Comparison of ENCODE assay signal across 8 mouse cellular contexts in the genomic region with DNA sequence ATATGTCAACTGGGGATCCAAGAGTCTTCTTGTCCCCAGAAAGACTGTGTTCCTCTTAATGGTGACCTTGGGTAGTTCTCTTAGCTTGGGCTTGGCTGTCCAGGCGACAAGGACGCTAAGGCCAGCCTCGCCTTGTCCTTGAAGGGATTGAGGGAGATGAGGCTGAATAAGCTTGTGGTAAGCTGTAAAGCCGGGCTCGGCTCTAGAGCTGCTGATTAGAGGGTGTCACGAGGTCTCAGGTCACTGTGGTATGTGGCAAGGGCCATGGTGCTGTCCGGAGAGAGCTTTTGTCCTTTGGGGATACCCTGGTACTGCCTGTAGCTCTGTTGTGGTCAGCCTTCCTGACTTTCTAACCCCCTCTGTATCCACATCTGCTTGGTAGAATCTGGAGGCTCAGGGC. TPM values are rescaled to one million over a fixed set of nuclear protein-coding genes. Genes with fewer than 3 reads are reported as not detected.
DNase-seq lines count a peak whose midpoint lies in the region; ATAC-seq and TF ChIP-seq lines count a peak whose summit lies in the region.

No protein-coding gene starts in this region.

- no peak for TF ChIP-seq POLR2A in cerebellum, adult 2 months (IDR thresholded peaks at IDR 0.05; ENCODE audit: borderline replicate concordance, insufficient read depth, low read length)

- H3K9me3 ChIP-seq in embryonic facial prominence, embryonic 10.5 days = no peaks in the 10 kb centered on the region
- no peaks in the 10 kb centered on the region for H3K9me3 ChIP-seq in hindbrain, embryonic 15.5 days
- H3K9me3 ChIP-seq in midbrain, embryonic 11.5 days (ENCODE audit: control insufficient read depth, low read length) = no peaks in the 10 kb centered on the region

- TF ChIP-seq CTCF in cerebellum, adult 2 months (IDR thresholded peaks at IDR 0.05; ENCODE audit: borderline replicate concordance, insufficient read depth, low read depth, low read length) = no peak

- no peak overlapping the region for H3K27ac ChIP-seq in cerebellum, adult 2 months (ENCODE audit: insufficient read depth, low read length)
- H3K27ac ChIP-seq in embryonic facial prominence, embryonic 10.5 days (replicated peaks) = 0 out of 2 replicates have a peak overlapping the region, but pooled peaks have one; percentile 35
- H3K27ac ChIP-seq in hindbrain, embryonic 15.5 days (replicated peaks) = peak overlapping the region; percentile 92
- H3K27ac ChIP-seq in midbrain, embryonic 11.5 days (ENCODE audit: low read depth, low read length) = no peak overlapping the region

- H3K4me3 ChIP-seq in cerebellum, adult 2 months (replicated peaks; ENCODE audit: insufficient read depth, low read depth, low read length) = peak overlapping the region; percentile 38
- peak overlapping the region; percentile 85 for H3K4me3 ChIP-seq in embryonic facial prominence, embryonic 10.5 days
- peak overlapping the region; percentile 64 for H3K4me3 ChIP-seq in hindbrain, embryonic 15.5 days
- peak overlapping the region; percentile 85; the same call in 1 of the 2 replicates for H3K4me3 ChIP-seq in midbrain, embryonic 11.5 days (ENCODE audit: low read depth, low read length)

- no peak for DNase-seq in cerebellum, adult 2 months
- DNase-seq in cerebellum, adult 9-11 months = no peak
- no peak for DNase-seq in embryonic facial prominence, embryonic 10.5 days (ENCODE audit: low spot score)
- DNase-seq in midbrain, embryonic 11.5 days (ENCODE audit: low spot score, missing footprints) = no peak
- DNase-seq in layer of hippocampus, adult 11-12 months (ENCODE audit: low spot score) = no peak
- no peak for DNase-seq in urinary bladder, postnatal 14 days (ENCODE audit: low spot score)

- H3K27me3 ChIP-seq in cerebellum, adult 2 months (ENCODE audit: control insufficient read depth, insufficient read depth, low read length) = no peaks in the 10 kb centered on the region
- no peaks in the 10 kb centered on the region for H3K27me3 ChIP-seq in embryonic facial prominence, embryonic 10.5 days (replicated peaks; ENCODE audit: low read depth, poor library complexity, severe bottlenecking)
- no peaks in the 10 kb centered on the region for H3K27me3 ChIP-seq in hindbrain, embryonic 15.5 days
- no peaks in the 10 kb centered on the region for H3K27me3 ChIP-seq in midbrain, embryonic 11.5 days (ENCODE audit: control insufficient read depth, insufficient read depth, low read length)

- WGBS in cerebellum, adult 2 months = 91% methylated on average over 7 of the region's 7 CpGs
- 74% methylated on average over 7 of the region's 7 CpGs for WGBS in embryonic facial prominence, embryonic 10.5 days
- WGBS in hindbrain, embryonic 15.5 days = 72% methylated on average over 7 of the region's 7 CpGs
- WGBS in midbrain, embryonic 11.5 days = 78% methylated on average over 7 of the region's 7 CpGs

- peaks cover 6% of the 10 kb centered on the region for H3K4me1 ChIP-seq in cerebellum, adult 2 months (ENCODE audit: control insufficient read depth, insufficient read depth, low read length)
- peaks cover 67% of the 10 kb centered on the region for H3K4me1 ChIP-seq in embryonic facial prominence, embryonic 10.5 days
- H3K4me1 ChIP-seq in hindbrain, embryonic 15.5 days (replicated peaks) = peaks cover 59% of the 10 kb centered on the region
- H3K4me1 ChIP-seq in midbrain, embryonic 11.5 days (ENCODE audit: control insufficient read depth, insufficient read depth, low read length) = peaks cover 18% of the 10 kb centered on the region

- ATAC-seq in hindbrain, embryonic 15.5 days (ENCODE audit: low FRiP score, low read depth) = no peak
- ATAC-seq in midbrain, embryonic 11.5 days (ENCODE audit: low FRiP score) = no peak
- no peak for ATAC-seq in erythroid progenitor cell, adult 5-6 weeks (replicated peaks; ENCODE audit: low FRiP score, poor library complexity, severe bottlenecking)

- H3K9ac ChIP-seq in hindbrain, embryonic 15.5 days = peak overlapping the region; percentile 88
- H3K9ac ChIP-seq in midbrain, embryonic 11.5 days (ENCODE audit: low read length) = no peak overlapping the region; the same call in 1 of the 2 replicates

- H3K36me3 ChIP-seq in embryonic facial prominence, embryonic 10.5 days (replicated peaks) = peaks cover 8% of the 10 kb centered on the region
- no peaks in the 10 kb centered on the region for H3K36me3 ChIP-seq in hindbrain, embryonic 15.5 days
- H3K36me3 ChIP-seq in midbrain, embryonic 11.5 days (ENCODE audit: control insufficient read depth, insufficient read depth, low read length) = no peaks in the 10 kb centered on the region

- H3K4me2 ChIP-seq in hindbrain, embryonic 15.5 days = peak overlapping the region; percentile 89
- H3K4me2 ChIP-seq in midbrain, embryonic 11.5 days = peak overlapping the region; percentile 81

RNA-seq across cellular contexts. Expression of a gene that starts 2.0 kb away (rescaled TPM):
- polyA plus RNA-seq in cerebellum, adult 2 months (2012; rRNA removed) = 73.3 and 79.3 TPM in 2 replicates
- polyA plus RNA-seq in embryonic facial prominence, embryonic 10.5 days (2016; fragmentation: Nextera tagmentation; extraction: Ambion mirVana) = 55.5 and 59.2 TPM in 2 replicates
- 99.4 and 102 TPM in 2 replicates for polyA plus RNA-seq in hindbrain, embryonic 15.5 days (2015; fragmentation: Nextera tagmentation; extraction: Ambion mirVana)
- 43.6 and 45.6 TPM in 2 replicates for polyA plus RNA-seq in midbrain, embryonic 11.5 days (2014; fragmentation: Nextera tagmentation; extraction: Ambion mirVana)
- total RNA-seq in erythroid progenitor cell, adult 5-6 weeks (2015; ENCODE audit: low replicate concordance) = 25.6 and 25.9 TPM in 2 replicates
- total RNA-seq in erythroid progenitor cell, adult 5-6 weeks (2017; ENCODE audit: low replicate concordance) = 9.8 and 10.9 TPM in 2 replicates

Comparison
In these comparisons a context has a peak if more than half of its experiments do, and no peak if none do; other contexts are left out.
1. H3K27ac ChIP-seq: peak in embryonic facial prominence, embryonic 10.5 days (single experiment) and hindbrain, embryonic 15.5 days (single experiment); none in cerebellum, adult 2 months (single experiment) and midbrain, embryonic 11.5 days (single experiment).
2. Peak in every context shown above with its lines, with median percentiles within 50 percentile points of each other: H3K4me3 ChIP-seq.